ENCODE assay signal across 8 mouse cellular contexts in genomic region chr11:114636727-114637505, GRCm38 (mm10). TPM values are rescaled to one million over a fixed set of nuclear protein-coding genes. Genes with fewer than 3 reads are reported as not detected.
DNase-seq lines count a peak whose midpoint lies in the region; ATAC-seq lines count a peak whose summit lies in the region.

No protein-coding gene starts in this region.

- 0 out of 2 replicates have a peak overlapping the region, but pooled peaks have one; percentile 29 for H3K4me3 ChIP-seq in embryonic facial prominence, embryonic 10.5 days
- no peak overlapping the region for H3K4me3 ChIP-seq in hindbrain, embryonic 11.5 days (ENCODE audit: low read depth, low read length)
- H3K4me3 ChIP-seq in midbrain, embryonic 14.5 days (replicated peaks; ENCODE audit: low read depth, low read length) = no peak overlapping the region

- H3K9me3 ChIP-seq in embryonic facial prominence, embryonic 10.5 days = no peaks in the 10 kb centered on the region
- H3K9me3 ChIP-seq in hindbrain, embryonic 11.5 days (ENCODE audit: control insufficient read depth, low read length) = no peaks in the 10 kb centered on the region
- H3K9me3 ChIP-seq in midbrain, embryonic 14.5 days (ENCODE audit: control insufficient read depth, low read length) = no peaks in the 10 kb centered on the region

- H3K36me3 ChIP-seq in embryonic facial prominence, embryonic 10.5 days (replicated peaks) = no peaks in the 10 kb centered on the region
- H3K36me3 ChIP-seq in hindbrain, embryonic 11.5 days (ENCODE audit: control insufficient read depth, insufficient read depth, low read length) = no peaks in the 10 kb centered on the region
- no peaks in the 10 kb centered on the region for H3K36me3 ChIP-seq in midbrain, embryonic 14.5 days (ENCODE audit: control insufficient read depth, insufficient read depth, low read length)

- peaks cover 55% of the 10 kb centered on the region for H3K4me1 ChIP-seq in embryonic facial prominence, embryonic 10.5 days
- peaks cover 9% of the 10 kb centered on the region; the same call in 1 of the 2 replicates for H3K4me1 ChIP-seq in hindbrain, embryonic 11.5 days (replicated peaks; ENCODE audit: control insufficient read depth, insufficient read depth, low read length)
- peaks cover 22% of the 10 kb centered on the region; the same call in 1 of the 2 replicates for H3K4me1 ChIP-seq in midbrain, embryonic 14.5 days (ENCODE audit: control insufficient read depth, insufficient read depth, low read length)

- 64% methylated on average over 35 of the region's 35 CpGs for WGBS in embryonic facial prominence, embryonic 10.5 days
- 59% methylated on average over 34 of the region's 35 CpGs for WGBS in hindbrain, embryonic 11.5 days
- 55% methylated on average over 35 of the region's 35 CpGs for WGBS in midbrain, embryonic 14.5 days

- H3K9ac ChIP-seq in hindbrain, embryonic 11.5 days (ENCODE audit: low read depth, low read length) = no peak overlapping the region
- H3K9ac ChIP-seq in midbrain, embryonic 14.5 days (replicated peaks; ENCODE audit: low read length) = no peak overlapping the region

- 0 out of 2 replicates have a peak, but pooled peaks have one; percentile 45 for ATAC-seq in hindbrain, embryonic 11.5 days (ENCODE audit: low FRiP score)
- ATAC-seq in midbrain, embryonic 14.5 days (ENCODE audit: low FRiP score, low TSS enrichment) = peak; percentile 57; the same call in 1 of the 2 replicates

- H3K27ac ChIP-seq in embryonic facial prominence, embryonic 10.5 days (replicated peaks) = 0 out of 2 replicates have a peak overlapping the region, but pooled peaks have one; percentile 2
- H3K27ac ChIP-seq in hindbrain, embryonic 11.5 days (ENCODE audit: low read depth, low read length) = no peak overlapping the region
- H3K27ac ChIP-seq in midbrain, embryonic 14.5 days (replicated peaks; ENCODE audit: low read depth, low read length) = peak overlapping the region; percentile 32; the same call in 1 of the 2 replicates

- no peak overlapping the region for H3K4me2 ChIP-seq in hindbrain, embryonic 11.5 days (replicated peaks; ENCODE audit: low read depth, low read length)
- H3K4me2 ChIP-seq in midbrain, embryonic 14.5 days (ENCODE audit: low read length) = peak overlapping the region; percentile 39

- H3K27me3 ChIP-seq in embryonic facial prominence, embryonic 10.5 days (replicated peaks; ENCODE audit: low read depth, poor library complexity, severe bottlenecking) = peaks cover 65% of the 10 kb centered on the region
- peaks cover 2% of the 10 kb centered on the region; the same call in 1 of the 2 replicates for H3K27me3 ChIP-seq in hindbrain, embryonic 11.5 days (ENCODE audit: control insufficient read depth, insufficient read depth, low read length)
- no peaks in the 10 kb centered on the region for H3K27me3 ChIP-seq in midbrain, embryonic 14.5 days (ENCODE audit: control insufficient read depth, insufficient read depth, low read length)

- intact Hi-C loops in gastrocnemius, postnatal 36 days (cut with DNase I) = loop anchor here (2.0 to 5.0 kb wide), 3 partner anchors 115 to 772 kb away; no protein-coding TSS in a partner anchor

- DNase-seq in left cerebral cortex, adult 18-20 months (ENCODE audit: low spot score in 2 of 2) = peak; percentile 38 to 43
- no peak for DNase-seq in left cerebral cortex, adult 11 months (ENCODE audit: low spot score)
- DNase-seq in embryonic facial prominence, embryonic 10.5 days (ENCODE audit: low spot score) = peak; percentile 49
- DNase-seq in hindbrain, embryonic 11.5 days (ENCODE audit: low spot score) = no peak
- DNase-seq in midbrain, embryonic 14.5 days = peak; percentile 56
- no peak for DNase-seq in liver
- DNase-seq in gastrocnemius, postnatal 36 days = no peak
- no peak for DNase-seq in lung, postnatal 14 days

RNA-seq across cellular contexts. Expression of gene Rpl38, which starts 31.4 kb away (rescaled TPM):
- 1,000 to 10,000 TPM in 1 of 2 experiments, 100 to 1,000 TPM in 1; 952 to 1,003 TPM for total RNA-seq in left cerebral cortex, adult 18-20 months (2021)
- polyA plus RNA-seq in embryonic facial prominence, embryonic 10.5 days (2016; fragmentation: Nextera tagmentation; extraction: Ambion mirVana) = 1,047 and 1,098 TPM in 2 replicates
- polyA plus RNA-seq in hindbrain, embryonic 11.5 days (2014; fragmentation: Nextera tagmentation; extraction: Ambion mirVana) = 833 and 865 TPM in 2 replicates
- 707 and 859 TPM in 2 replicates for polyA plus RNA-seq in midbrain, embryonic 14.5 days (2014; fragmentation: Nextera tagmentation; extraction: Ambion mirVana)
- 100 to 1,000 TPM; 432 to 556 TPM for total RNA-seq in gastrocnemius, postnatal 36 days (2021)

RNA-seq across cellular contexts. Expression of gene Ttyh2, which starts 38.3 kb away (rescaled TPM):
- 10 to 100 TPM; 17.8 to 21.5 TPM for total RNA-seq in left cerebral cortex, adult 18-20 months (2021)
- 14.9 and 16.1 TPM in 2 replicates for polyA plus RNA-seq in embryonic facial prominence, embryonic 10.5 days (2016; fragmentation: Nextera tagmentation; extraction: Ambion mirVana)
- polyA plus RNA-seq in hindbrain, embryonic 11.5 days (2014; fragmentation: Nextera tagmentation; extraction: Ambion mirVana) = 15.3 and 16.0 TPM in 2 replicates
- 25.2 and 31.0 TPM in 2 replicates for polyA plus RNA-seq in midbrain, embryonic 14.5 days (2014; fragmentation: Nextera tagmentation; extraction: Ambion mirVana)
- total RNA-seq in gastrocnemius, postnatal 36 days (2021) = 10 to 100 TPM; 16.0 to 19.4 TPM

Comparison
In these comparisons a context has a peak if more than half of its experiments do, and no peak if none do; other contexts are left out.
1. DNase-seq: peak in left cerebral cortex, adult 18-20 months (2 of 2), embryonic facial prominence, embryonic 10.5 days (single experiment) and midbrain, embryonic 14.5 days (single experiment); none in left cerebral cortex, adult 11 months (single experiment), hindbrain, embryonic 11.5 days (single experiment), liver (single experiment), gastrocnemius, postnatal 36 days (0 of 2) and lung, postnatal 14 days (single experiment).